Mouse (Mus musculus) embryonic facial prominence, embryonic 10.5 days (tissue): ENCODE measurements around the gene Pcf11. TPM values are rescaled to one million over a fixed set of nuclear protein-coding genes. Genes with fewer than 3 reads are reported as not detected.

ENCODE experiments used
- DNase-seq: peaks from one replicate; pipeline ENCODE4 v3.0.0-alpha.2; 2017; ENCODE audit warnings: low spot score
- H3K27ac ChIP-seq: fragments of 300-500 bp; sonication (generic); replicated peaks from 2 replicates; pipeline ENCODE4 v1.5.1; 2016; ENCODE audit warnings: mild to moderate bottlenecking
- H3K27me3 ChIP-seq: fragments of 300-500 bp; sonication (generic); replicated peaks from 2 replicates; pipeline ENCODE4 v1.6.1; 2016; ENCODE audit warnings: low read depth, mild to moderate bottlenecking; ENCODE audit not compliant: poor library complexity, severe bottlenecking
- H3K36me3 ChIP-seq: fragments of 300-500 bp; sonication (generic); replicated peaks from 2 replicates; pipeline ENCODE4 v1.6.1; 2016; ENCODE audit warnings: mild to moderate bottlenecking, moderate library complexity
- H3K4me1 ChIP-seq: fragments of 300-500 bp; sonication (generic); 2 replicates; pipeline ENCODE4 v1.6.1; 2016
- H3K4me3 ChIP-seq: fragments of 300-500 bp; sonication (generic); 2 replicates; pipeline ENCODE4 v1.5.1; 2016; ENCODE audit warnings: mild to moderate bottlenecking, moderate library complexity
- H3K9me3 ChIP-seq: fragments of 300-500 bp; sonication (generic); 2 replicates; pipeline ENCODE4 v1.6.1; 2016; ENCODE audit warnings: mild to moderate bottlenecking
- WGBS: fragments of 180-500 bp; shearing (Covaris S2); methylation state at CpG from one replicate; pipeline ENCODE4 v1.1.7; 2016; 5-methylcytosine and 5-hydroxymethylcytosine counted together
- polyA plus RNA-seq: library from polyadenylated mRNA; unstranded; fragments of >200 nt; fragmentation: Nextera tagmentation; extraction: Ambion mirVana; gene quantifications from 2 replicates; pipeline ENCODE4 v1.2.1, GENCODE M21; 2016

Pcf11 gene
- polyA plus RNA-seq, 1 experiment from 2014 or later, result 20.6 TPM

GRCm38 (mm10) chr7:92624488-92624887 lies 45.2 kb downstream of the Pcf11 start:
- H3K27me3 ChIP-seq, result no peaks in the 10 kb centered on the region
- H3K4me3 ChIP-seq, result no peak overlapping the region
- H3K27ac ChIP-seq, result no peak overlapping the region
- H3K9me3 ChIP-seq, result no peaks in the 10 kb centered on the region
- 63% methylated on average over 2 of the region's 2 CpGs for WGBS
- H3K36me3 ChIP-seq, result no peaks in the 10 kb centered on the region
- no peak for DNase-seq
- no peaks in the 10 kb centered on the region for H3K4me1 ChIP-seq

- DNase-seq, result no peak
Observed at GRCm38 (mm10) chr7:92610830-92611229, 58.9 kb downstream of the Pcf11 start.

GRCm38 (mm10) chr7:92604961-92605360 lies 64.8 kb downstream of the Pcf11 start:
- H3K36me3 ChIP-seq, result peaks cover 9% of the 10 kb centered on the region
- no peak overlapping the region for H3K4me3 ChIP-seq
- 92% methylated on average over 7 of the region's 7 CpGs for WGBS
- no peaks in the 10 kb centered on the region for H3K9me3 ChIP-seq
- DNase-seq, result no peak
- no peaks in the 10 kb centered on the region for H3K4me1 ChIP-seq
- H3K27me3 ChIP-seq, result no peaks in the 10 kb centered on the region
- no peak overlapping the region for H3K27ac ChIP-seq

More at GRCm38 (mm10) chr7:92610830-92611229, 58.9 kb downstream of the Pcf11 start:
- Histone ChIP-seq H3K27me3 (no peaks in the 10 kb centered on the region), H3K4me3 (no peak overlapping the region), H3K9me3 (no peaks in the 10 kb centered on the region), H3K36me3 (no peaks in the 10 kb centered on the region), H3K27ac (no peak overlapping the region), H3K4me1 (no peaks in the 10 kb centered on the region)
- 76% methylated on average over 7 of the region's 7 CpGs for WGBS

Other genes with a start within 250 kb of the Pcf11 start
- 49.1 and 51.1 TPM in 2 replicates for gene Ccdc90b, start 108.8 kb downstream of the Pcf11 start, polyA plus RNA-seq
- 10.0 and 11.4 TPM in 2 replicates for gene Ankrd42, start 32.8 kb downstream of the Pcf11 start, polyA plus RNA-seq
- gene Rab30, start 71.7 kb upstream of the Pcf11 start, polyA plus RNA-seq, result 9.1 and 12.3 TPM in 2 replicates
- 23.5 and 24.7 TPM in 2 replicates for gene Ddias, start 204.3 kb upstream of the Pcf11 start, polyA plus RNA-seq
- 19.5 and 20.3 TPM in 2 replicates for gene Prcp, start 204.5 kb upstream of the Pcf11 start, polyA plus RNA-seq